Mouse (Mus musculus) heart, embryonic 15.5 days (tissue): ENCODE results near the gene Rph3al. TPM values are rescaled to one million over a fixed set of nuclear protein-coding genes. Genes with fewer than 3 reads are reported as not detected.
A peak's percentile ranks its signal among the peaks of the same experiment; 100 is the strongest.

Source experiments
- ATAC-seq: fragments of 200-750 bp; cut with Nextera tagmentation; replicated peaks from 2 replicates; pipeline ENCODE4 v1.8.0; 2017; ENCODE audit warnings: low read depth, moderate TSS enrichment; ENCODE audit not compliant: insufficient number of reproducible peaks, insufficient read depth, low FRiP score
- H3K27ac ChIP-seq: fragments of 300-500 bp; sonication (generic); 2 replicates; pipeline ENCODE4 v1.5.1; 2015; ENCODE audit warnings: mild to moderate bottlenecking, inconsistent platforms
- H3K27me3 ChIP-seq: fragments of 300-500 bp; sonication (generic); 2 replicates; pipeline ENCODE4 v1.6.1; 2015; ENCODE audit warnings: inconsistent platforms
- H3K36me3 ChIP-seq: fragments of 300-500 bp; sonication (generic); 2 replicates; pipeline ENCODE4 v1.6.1; 2015; ENCODE audit warnings: mild to moderate bottlenecking, inconsistent platforms
- H3K4me1 ChIP-seq: fragments of 300-500 bp; sonication (generic); replicated peaks from 2 replicates; pipeline ENCODE4 v1.6.1; 2015; ENCODE audit warnings: inconsistent platforms
- H3K4me2 ChIP-seq: fragments of 300-500 bp; sonication (generic); 2 replicates; pipeline ENCODE4 v1.6.1; 2015; ENCODE audit warnings: inconsistent platforms, mild to moderate bottlenecking, moderate library complexity
- H3K4me3 ChIP-seq: fragments of 300-500 bp; sonication (generic); 2 replicates; pipeline ENCODE4 v1.5.1; 2015; ENCODE audit warnings: mild to moderate bottlenecking, inconsistent platforms
- H3K9ac ChIP-seq: fragments of 300-500 bp; sonication (generic); 2 replicates; pipeline ENCODE4 v1.6.1; 2015; ENCODE audit warnings: mild to moderate bottlenecking, inconsistent platforms
- H3K9me3 ChIP-seq: fragments of 300-500 bp; sonication (generic); replicated peaks from 2 replicates; pipeline ENCODE4 v1.6.1; 2016; ENCODE audit warnings: inconsistent platforms
- WGBS: fragments of 180-500 bp; shearing (Covaris S2); methylation state at CpG from one replicate; pipeline ENCODE4 v1.1.7; 2015; ENCODE audit warnings: mixed read lengths; 5-methylcytosine and 5-hydroxymethylcytosine counted together
- polyA plus RNA-seq: library from polyadenylated mRNA; unstranded; fragments of >200 nt; fragmentation: Nextera tagmentation; extraction: Ambion mirVana; gene quantifications from 2 replicates; pipeline ENCODE4 v1.2.1, GENCODE M21; 2015

Rph3al gene
- polyA plus RNA-seq, 1 experiment from 2014 or later, result 5.2 TPM

DNA sequence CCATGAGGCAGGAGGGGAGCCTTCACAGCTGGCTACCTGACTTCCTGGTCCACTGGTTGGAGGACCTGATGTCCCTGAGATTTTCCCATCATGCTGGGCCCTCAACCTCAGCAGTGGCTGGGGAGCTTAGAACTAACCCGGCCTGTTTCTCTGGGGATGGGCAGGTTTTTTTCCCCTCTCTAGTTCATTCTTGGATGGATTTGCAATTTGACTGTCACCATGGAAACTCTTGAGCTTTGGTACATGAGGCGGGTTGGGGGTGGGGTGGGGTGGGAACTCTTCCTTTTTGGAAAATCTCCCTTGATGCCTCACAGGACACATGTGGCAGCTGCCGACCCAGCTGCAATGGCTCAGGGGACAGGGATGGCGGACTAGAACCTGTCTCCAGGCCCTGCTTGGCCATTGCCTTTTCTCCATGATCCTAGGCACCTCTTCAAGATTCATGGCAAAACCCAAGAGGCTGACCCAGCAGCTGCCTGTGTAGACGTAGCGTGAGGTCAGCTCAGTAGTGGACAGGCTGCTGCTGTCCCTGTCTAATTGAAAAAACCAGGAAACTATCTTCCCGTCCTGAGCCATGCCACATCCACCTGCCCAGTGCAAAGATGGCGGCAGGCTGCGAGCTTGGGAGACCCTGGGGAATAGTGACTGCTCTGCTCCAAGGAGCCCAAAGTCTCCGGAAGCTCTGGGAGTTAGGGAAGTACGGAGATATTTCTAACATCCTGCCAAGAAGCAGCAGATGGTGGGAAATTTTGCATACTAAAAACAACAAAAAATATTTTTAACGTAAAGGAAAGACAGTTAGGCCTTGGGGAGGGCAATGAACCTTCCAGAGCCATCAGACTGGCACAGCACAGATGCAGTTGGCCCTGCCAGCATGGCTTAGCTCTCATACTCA lies 98.4 kb downstream of the Rph3al start:
- Histone ChIP-seq H3K9ac (no peak overlapping the region), H3K27me3 (no peaks in the 10 kb centered on the region), H3K4me3 (no peak overlapping the region), H3K36me3 (no peaks in the 10 kb centered on the region), H3K4me1 (peaks cover 7% of the 10 kb centered on the region; the same call in 1 of the 2 replicates), H3K27ac (no peak overlapping the region), H3K9me3 (no peaks in the 10 kb centered on the region), H3K4me2 (no peak overlapping the region)
- WGBS, result 75% methylated on average over 12 of the region's 12 CpGs
- ATAC-seq, result no peak

DNA sequence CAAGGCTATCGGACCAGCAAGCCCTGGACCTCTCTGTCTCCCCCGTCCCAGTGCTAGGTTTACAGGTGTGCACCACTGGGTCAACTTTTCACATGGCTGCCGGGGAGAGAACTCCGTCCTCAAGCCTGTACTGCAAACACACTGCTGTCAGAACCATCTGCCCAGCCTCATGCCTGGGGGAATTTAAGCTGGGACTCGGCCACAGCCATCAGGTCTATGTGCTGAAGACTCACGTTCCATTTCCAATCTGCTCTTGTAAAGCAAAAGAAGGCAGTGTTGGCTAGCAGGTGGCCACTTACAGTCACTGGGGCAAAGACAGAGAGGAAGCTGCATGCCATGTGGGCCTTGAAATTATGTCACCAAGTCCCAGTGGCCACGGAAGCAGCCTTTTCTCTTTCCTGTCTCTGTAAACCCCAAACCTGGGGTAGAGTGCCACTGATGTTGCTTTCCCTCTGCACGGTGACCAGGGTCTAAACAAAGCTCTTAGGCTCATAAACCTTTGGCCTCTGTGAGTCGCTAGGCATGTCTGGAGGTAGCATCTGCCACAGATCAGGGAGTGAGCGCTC lies 99.3 kb downstream of the Rph3al start:
- no peak overlapping the region for H3K9ac ChIP-seq
- WGBS, result 70% methylated on average over 10 of the region's 10 CpGs
- no peak overlapping the region for H3K4me2 ChIP-seq
- H3K4me1 ChIP-seq, result peaks cover 7% of the 10 kb centered on the region; the same call in 1 of the 2 replicates
- no peaks in the 10 kb centered on the region for H3K27me3 ChIP-seq
- H3K4me3 ChIP-seq, result no peak overlapping the region
- no peak for ATAC-seq
- no peak overlapping the region for H3K27ac ChIP-seq
- no peaks in the 10 kb centered on the region for H3K36me3 ChIP-seq
- H3K9me3 ChIP-seq, result no peaks in the 10 kb centered on the region

DNA sequence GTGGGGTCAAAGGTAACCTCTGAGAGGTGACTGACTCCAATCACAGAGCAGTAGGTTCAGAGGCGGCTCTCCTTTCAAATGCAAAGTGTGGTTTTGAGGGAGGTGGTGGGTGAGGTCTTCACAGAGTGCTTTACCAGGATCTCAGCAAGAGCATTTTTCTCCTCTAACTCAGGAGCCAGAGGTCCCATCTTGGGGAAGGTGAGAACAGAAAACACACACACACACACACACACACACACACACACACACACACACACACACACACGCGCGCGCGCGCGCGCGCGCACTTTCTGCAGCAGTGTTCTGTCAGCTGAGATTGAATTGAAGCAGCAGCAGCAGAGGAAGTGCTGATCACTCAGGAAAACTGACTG lies 102.0 kb downstream of the Rph3al start:
- H3K27me3 ChIP-seq, result no peaks in the 10 kb centered on the region
- no peak overlapping the region for H3K27ac ChIP-seq
- no peak for ATAC-seq
- WGBS, result 58% methylated on average over 11 of the region's 11 CpGs
- H3K4me2 ChIP-seq, result no peak overlapping the region
- 0 out of 2 replicates have a peak, but pooled peaks cover 3% of the 10 kb centered on the region for H3K4me1 ChIP-seq
- H3K36me3 ChIP-seq, result no peaks in the 10 kb centered on the region
- no peak overlapping the region for H3K4me3 ChIP-seq
- H3K9me3 ChIP-seq, result no peaks in the 10 kb centered on the region
- H3K9ac ChIP-seq, result no peak overlapping the region

DNA sequence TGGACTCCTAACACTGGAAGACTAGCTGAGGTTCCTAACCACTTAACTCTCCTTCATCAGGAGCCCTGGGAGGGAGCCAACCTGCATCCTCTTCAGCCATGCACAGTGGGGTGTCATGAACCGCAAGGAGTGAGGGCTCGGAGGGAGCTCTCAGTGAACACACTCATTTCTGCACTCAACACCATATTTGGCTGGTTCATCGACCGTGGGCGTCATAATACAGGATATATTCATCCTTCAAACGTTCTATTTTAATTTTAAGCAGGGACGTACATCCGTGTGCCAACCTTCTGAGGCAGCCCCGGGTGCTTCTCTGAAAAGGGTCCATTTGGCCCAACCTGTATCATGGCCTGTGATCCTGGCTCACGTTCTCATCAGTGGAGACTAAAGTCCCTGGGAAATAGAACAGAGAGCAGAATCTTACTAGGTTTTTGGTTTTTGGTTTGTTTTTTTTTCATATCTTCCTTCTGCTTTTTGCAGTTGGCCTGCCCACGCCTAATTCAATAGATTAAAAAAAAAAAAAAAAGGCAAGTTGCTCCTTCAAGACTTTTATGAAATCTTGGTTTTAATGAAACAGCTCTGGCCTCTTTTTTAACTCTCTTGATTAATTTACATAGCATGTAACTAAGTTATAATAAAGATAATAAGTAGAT lies 102.5 kb downstream of the Rph3al start:
- Histone ChIP-seq H3K4me2 (no peak overlapping the region), H3K4me1 (0 out of 2 replicates have a peak, but pooled peaks cover 3% of the 10 kb centered on the region), H3K4me3 (no peak overlapping the region), H3K9me3 (no peaks in the 10 kb centered on the region), H3K27me3 (no peaks in the 10 kb centered on the region), H3K9ac (no peak overlapping the region), H3K36me3 (no peaks in the 10 kb centered on the region), H3K27ac (no peak overlapping the region)
- no peak for ATAC-seq
- WGBS, result 67% methylated on average over 11 of the region's 11 CpGs

DNA sequence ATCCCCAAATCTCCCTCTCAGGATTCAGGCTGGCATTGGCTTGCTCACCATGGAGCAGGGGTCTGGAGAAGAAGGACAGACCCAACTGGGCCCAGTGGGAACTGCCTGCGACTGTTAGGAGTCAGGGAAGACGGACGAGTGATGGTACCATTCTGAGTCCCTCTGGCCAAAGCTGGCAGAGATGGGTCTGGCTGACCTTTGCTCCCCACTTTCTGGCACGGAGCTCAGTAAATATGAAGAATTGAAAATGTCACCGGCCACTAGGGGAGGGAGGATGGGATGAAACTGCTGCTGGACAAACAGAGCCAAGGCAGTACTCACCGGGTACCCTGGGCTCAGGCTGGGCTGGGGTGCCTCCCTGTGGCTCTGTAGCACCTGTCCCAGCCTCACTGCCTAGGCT lies 105.1 kb downstream of the Rph3al start:
- H3K4me3 ChIP-seq, result no peak overlapping the region
- H3K9me3 ChIP-seq, result no peaks in the 10 kb centered on the region
- H3K9ac ChIP-seq, result no peak overlapping the region
- no peaks in the 10 kb centered on the region for H3K36me3 ChIP-seq
- no peak overlapping the region for H3K27ac ChIP-seq
- H3K27me3 ChIP-seq, result no peaks in the 10 kb centered on the region
- 82% methylated on average over 6 of the region's 6 CpGs for WGBS
- no peak overlapping the region for H3K4me2 ChIP-seq
- H3K4me1 ChIP-seq, result no peaks in the 10 kb centered on the region
- ATAC-seq, result no peak

DNA sequence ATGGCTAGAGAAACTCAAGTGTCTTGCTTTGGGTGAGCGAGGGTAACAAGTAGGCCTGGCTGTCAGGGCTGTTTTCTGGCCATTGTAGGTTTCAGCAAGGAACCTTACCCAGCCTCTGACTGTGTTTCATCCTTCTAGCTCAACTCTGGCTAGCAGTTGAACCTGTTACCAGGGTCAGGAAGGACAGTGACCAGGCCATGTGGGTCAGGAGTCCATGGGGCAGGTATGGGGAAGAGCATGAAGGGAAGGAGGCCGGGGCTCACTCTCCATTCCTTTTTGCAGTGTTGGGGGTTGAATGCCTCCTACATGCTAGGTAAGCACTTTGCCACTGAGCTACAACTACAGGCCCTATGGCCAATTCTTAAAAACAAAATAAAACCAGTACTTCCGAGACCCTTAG lies 107.8 kb downstream of the Rph3al start:
- no peaks in the 10 kb centered on the region for H3K9me3 ChIP-seq
- H3K36me3 ChIP-seq, result no peaks in the 10 kb centered on the region
- WGBS, result 85% methylated on average over 3 of the region's 3 CpGs
- no peak overlapping the region for H3K4me3 ChIP-seq
- H3K27ac ChIP-seq, result no peak overlapping the region
- no peak overlapping the region for H3K9ac ChIP-seq
- ATAC-seq, result no peak
- H3K27me3 ChIP-seq, result no peaks in the 10 kb centered on the region
- no peak overlapping the region for H3K4me2 ChIP-seq
- H3K4me1 ChIP-seq, result no peaks in the 10 kb centered on the region

DNA sequence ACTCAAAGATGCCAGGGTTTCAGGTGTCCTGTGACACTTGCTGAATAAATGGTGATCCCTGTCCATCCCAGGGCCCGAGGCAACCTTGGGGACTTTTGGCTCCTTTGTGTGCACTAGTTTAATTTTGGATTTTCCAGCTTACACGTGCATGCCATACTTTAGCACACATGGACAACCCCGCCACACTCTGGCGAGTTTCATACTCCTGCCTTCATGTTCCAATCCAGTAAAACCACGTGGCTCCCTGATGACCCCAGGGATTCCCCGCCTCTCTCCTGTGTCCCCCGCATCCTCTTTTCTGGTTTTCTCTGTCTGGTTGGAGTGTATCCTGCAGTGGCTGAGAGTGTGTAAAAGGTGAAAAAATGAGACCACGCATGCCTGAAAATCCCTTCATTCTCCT lies 110.8 kb downstream of the Rph3al start:
- Histone ChIP-seq H3K36me3 (no peaks in the 10 kb centered on the region), H3K27me3 (peaks cover 13% of the 10 kb centered on the region), H3K4me3 (no peak overlapping the region), H3K4me1 (0 out of 2 replicates have a peak, but pooled peaks cover 3% of the 10 kb centered on the region), H3K9ac (no peak overlapping the region), H3K4me2 (no peak overlapping the region), H3K9me3 (no peaks in the 10 kb centered on the region), H3K27ac (no peak overlapping the region)
- WGBS, result 79% methylated on average over 8 of the region's 8 CpGs
- no peak for ATAC-seq

DNA sequence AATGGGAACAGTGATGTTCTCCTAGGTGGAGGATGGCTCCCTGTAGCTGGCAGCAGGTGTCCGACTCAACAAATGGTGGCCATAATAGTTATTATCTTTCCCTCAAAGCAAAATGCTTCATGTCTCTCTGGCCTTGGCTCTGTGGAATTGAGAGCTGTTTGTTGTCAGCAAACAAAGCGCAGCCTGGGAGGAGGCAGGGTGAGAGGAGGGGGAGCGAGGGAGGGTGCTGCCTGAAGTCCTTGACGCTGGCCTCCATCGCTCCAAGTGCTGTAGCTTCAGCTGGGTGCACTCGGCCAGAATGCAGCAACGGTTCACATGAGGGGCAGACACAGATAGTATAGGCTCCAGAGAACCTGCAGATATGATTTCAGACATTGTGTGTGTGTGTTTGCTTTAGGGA lies 114.7 kb downstream of the Rph3al start:
- no peak for ATAC-seq
- WGBS, result 51% methylated on average over 7 of the region's 7 CpGs
- H3K27ac ChIP-seq, result no peak overlapping the region

DNA sequence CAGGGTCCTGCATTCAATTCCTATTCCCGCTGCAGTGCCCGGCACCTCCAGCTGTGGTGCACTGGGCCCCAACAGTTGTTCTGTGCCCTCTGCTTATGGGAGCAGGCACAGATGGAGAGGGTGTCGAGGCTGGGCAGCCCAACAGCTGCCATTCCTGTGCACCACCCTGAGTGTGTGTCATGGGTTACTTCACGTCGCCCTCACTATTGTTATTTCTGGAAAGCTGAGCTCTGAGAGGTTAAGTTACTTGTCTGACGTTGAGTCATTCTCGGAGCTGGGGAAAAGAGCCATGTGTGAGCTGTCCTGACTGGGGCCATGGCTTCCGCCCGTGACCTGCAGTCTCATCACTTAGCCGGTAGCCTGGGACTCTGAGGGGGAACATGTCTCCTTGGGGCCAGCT lies 125.1 kb downstream of the Rph3al start:
- 0 out of 2 replicates have a peak, but pooled peaks have one; percentile 5 for ATAC-seq
- H3K9me3 ChIP-seq, result no peaks in the 10 kb centered on the region
- 40% methylated on average over 10 of the region's 10 CpGs for WGBS

More for the DNA sequence above, 114.7 kb downstream of the Rph3al start:
- H3K27me3 ChIP-seq, result peaks cover 16% of the 10 kb centered on the region
- 0 out of 2 replicates have a peak, but pooled peaks cover 3% of the 10 kb centered on the region for H3K4me1 ChIP-seq
- H3K4me3 ChIP-seq, result no peak overlapping the region
- no peaks in the 10 kb centered on the region for H3K9me3 ChIP-seq
- H3K9ac ChIP-seq, result no peak overlapping the region
- H3K36me3 ChIP-seq, result no peaks in the 10 kb centered on the region
- H3K4me2 ChIP-seq, result no peak overlapping the region

DNA sequence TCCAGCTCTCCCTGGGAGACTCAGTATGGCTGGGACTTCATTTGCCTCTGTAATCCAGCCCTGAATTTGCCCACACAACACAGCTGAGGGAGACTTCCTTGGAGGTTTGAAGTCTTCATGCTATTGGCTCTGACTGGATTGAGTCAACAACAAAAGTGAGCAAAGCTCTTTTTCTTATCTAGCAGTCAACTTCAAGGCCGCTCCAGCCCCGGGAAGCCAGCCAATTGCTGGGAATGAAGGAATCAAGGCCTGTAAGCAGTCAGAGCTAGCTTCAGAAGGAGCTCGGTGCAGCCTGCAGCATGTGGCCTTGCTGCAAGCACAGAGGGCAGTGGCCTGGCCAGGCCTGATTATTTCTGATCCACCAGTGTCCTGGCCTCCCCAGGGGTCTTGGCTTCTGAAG lies 126.3 kb downstream of the Rph3al start:
- H3K9me3 ChIP-seq, result no peaks in the 10 kb centered on the region
- H3K4me1 ChIP-seq, result peaks cover 24% of the 10 kb centered on the region
- no peak overlapping the region for H3K9ac ChIP-seq
- no peaks in the 10 kb centered on the region for H3K36me3 ChIP-seq
- no peak overlapping the region for H3K4me3 ChIP-seq
- no peak overlapping the region for H3K4me2 ChIP-seq
- H3K27ac ChIP-seq, result peak overlapping the region; percentile 90
- peak; percentile 86 for ATAC-seq
- H3K27me3 ChIP-seq, result no peaks in the 10 kb centered on the region
- 5% methylated on average over 3 of the region's 3 CpGs for WGBS

More for the DNA sequence above, 125.1 kb downstream of the Rph3al start:
- Histone ChIP-seq H3K4me3 (no peak overlapping the region), H3K4me2 (no peak overlapping the region), H3K36me3 (no peaks in the 10 kb centered on the region), H3K27ac (peak overlapping the region; percentile 90), H3K27me3 (no peaks in the 10 kb centered on the region), H3K4me1 (peaks cover 24% of the 10 kb centered on the region), H3K9ac (no peak overlapping the region)

DNA sequence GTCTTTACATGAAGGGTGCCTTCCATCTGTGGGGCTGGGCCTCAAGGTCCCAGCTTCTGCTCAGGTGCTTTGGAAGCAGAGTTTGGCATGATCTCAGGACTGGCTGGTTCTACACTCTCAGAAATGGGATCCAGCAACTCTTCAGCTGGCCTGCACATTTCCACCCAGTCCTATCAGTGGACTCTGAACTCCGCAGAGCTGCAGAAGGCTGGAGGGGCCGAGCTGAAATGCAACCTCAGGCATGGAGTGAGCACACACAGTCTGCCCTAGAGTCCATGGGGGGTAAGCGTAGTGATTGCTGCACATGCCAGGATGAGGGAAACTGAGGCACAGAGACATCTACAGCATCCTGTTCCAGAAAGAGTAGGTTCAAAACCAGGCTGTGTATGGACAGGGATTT lies 127.7 kb downstream of the Rph3al start:
- no peaks in the 10 kb centered on the region for H3K9me3 ChIP-seq
- H3K27me3 ChIP-seq, result no peaks in the 10 kb centered on the region
- no peak for ATAC-seq
- 85% methylated on average over 3 of the region's 3 CpGs for WGBS
- H3K9ac ChIP-seq, result no peak overlapping the region
- H3K4me1 ChIP-seq, result peaks cover 24% of the 10 kb centered on the region
- H3K36me3 ChIP-seq, result no peaks in the 10 kb centered on the region
- H3K4me3 ChIP-seq, result no peak overlapping the region
- H3K27ac ChIP-seq, result no peak overlapping the region
- no peak overlapping the region for H3K4me2 ChIP-seq
